Mouse (Mus musculus) limb, embryonic 14.5 days (tissue): ENCODE data around the gene Arpc5. TPM values are rescaled to one million over a fixed set of nuclear protein-coding genes. Genes with fewer than 3 reads are reported as not detected.

Source experiments
- ATAC-seq: fragments of 200-750 bp; cut with Nextera tagmentation; 2 replicates; pipeline ENCODE4 v1.8.0; 2017; ENCODE audit warnings: low read depth, moderate number of reproducible peaks, moderate TSS enrichment; ENCODE audit not compliant: low FRiP score
- DNase-seq: peaks from one replicate; pipeline ENCODE4 v3.0.0-alpha.2; 2015; ENCODE audit warnings: low spot score
- H3K27ac ChIP-seq: fragments of 300-500 bp; sonication (generic); replicated peaks from 2 replicates; pipeline ENCODE4 v1.5.1; 2014; ENCODE audit warnings: low read depth, mild to moderate bottlenecking, low read length, moderate library complexity, mixed read lengths
- H3K27me3 ChIP-seq: fragments of 300-500 bp; sonication (generic); 2 replicates; pipeline ENCODE4 v1.6.1; 2014; ENCODE audit warnings: low read length, mixed read lengths; ENCODE audit not compliant: control insufficient read depth, insufficient read depth
- H3K36me3 ChIP-seq: fragments of 300-500 bp; sonication (generic); 2 replicates; pipeline ENCODE4 v1.6.1; 2014; ENCODE audit warnings: mild to moderate bottlenecking, low read length, moderate library complexity, mixed read lengths; ENCODE audit not compliant: control insufficient read depth, insufficient read depth
- H3K4me1 ChIP-seq: fragments of 300-500 bp; sonication (generic); 2 replicates; pipeline ENCODE4 v1.6.1; 2014; ENCODE audit warnings: antibody characterized with exemption, low read length, mixed read lengths; ENCODE audit not compliant: control insufficient read depth, insufficient read depth
- H3K4me2 ChIP-seq: fragments of 300-500 bp; sonication (generic); replicated peaks from 2 replicates; pipeline ENCODE4 v1.6.1; 2014; ENCODE audit warnings: low read depth, mild to moderate bottlenecking, low read length, moderate library complexity; ENCODE audit not compliant: severe bottlenecking
- H3K4me3 ChIP-seq: fragments of 300-500 bp; sonication (generic); replicated peaks from 2 replicates; pipeline ENCODE4 v1.5.1; 2014; ENCODE audit warnings: low read length
- H3K9ac ChIP-seq: fragments of 300-500 bp; sonication (generic); 2 replicates; pipeline ENCODE4 v1.6.1; 2014; ENCODE audit warnings: mild to moderate bottlenecking, low read depth, low read length, moderate library complexity; ENCODE audit not compliant: severe bottlenecking
- H3K9me3 ChIP-seq: fragments of 300-500 bp; sonication (generic); 2 replicates; pipeline ENCODE4 v1.6.1; 2016; ENCODE audit warnings: low read length; ENCODE audit not compliant: control insufficient read depth
- POLR2A ChIP-seq: fragments of 200-500 bp; IDR thresholded peaks from 2 replicates; pipeline ENCODE4 v1.8.0; 2012; ENCODE audit warnings: inconsistent platforms, mild to moderate bottlenecking, moderate library complexity, borderline replicate concordance; ENCODE audit not compliant: insufficient read depth, insufficient read length; ENCODE audit errors: extremely low read depth
- WGBS: fragments of 180-500 bp; shearing (Covaris S2); extraction: QIAGEN DNeasy Blood & Tissue Kit; methylation state at CpG from one replicate; pipeline ENCODE4 v1.1.7; 2014; 5-methylcytosine and 5-hydroxymethylcytosine counted together
- polyA plus RNA-seq, 2 experiments: library from polyadenylated mRNA; depleted of rRNA in 1 of 2; stranded (reverse) in 1 of 2; unstranded in 1 of 2; fragments of >200 nt; fragmentation: Nextera tagmentation in 1 of 2; extraction: Ambion mirVana in 1 of 2; gene quantifications; 2 replicates each; pipeline versions ENCODE4 v1.2.1 to v1.2.3; 2012 to 2014

The Arpc5 gene
- polyA plus RNA-seq, 2 experiments, result 136 to 263 TPM

DNA sequence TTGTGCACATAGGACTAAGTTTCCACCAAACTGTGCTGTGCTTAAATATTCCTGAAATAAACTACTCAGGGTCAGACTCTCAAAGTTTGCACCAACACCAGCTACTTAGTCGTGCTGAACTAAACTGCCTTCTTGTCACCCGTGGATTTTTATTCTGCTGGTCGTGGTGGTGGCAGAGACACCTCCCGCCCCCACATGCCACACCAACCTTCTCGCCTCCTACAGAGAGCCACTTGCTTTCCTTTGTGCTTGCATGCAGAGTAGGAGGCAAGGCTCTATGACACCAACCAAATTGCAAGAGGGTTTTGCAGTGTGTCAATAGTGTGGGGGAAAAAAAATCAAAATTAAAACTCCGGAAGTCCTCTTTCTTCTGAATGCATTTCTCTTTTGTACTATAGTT lies 53.2 kb downstream of the Arpc5 start:
- TF ChIP-seq POLR2A, result no peak
- Histone ChIP-seq H3K27ac (no peak overlapping the region), H3K27me3 (no peaks in the 10 kb centered on the region), H3K36me3 (no peaks in the 10 kb centered on the region), H3K9me3 (no peaks in the 10 kb centered on the region), H3K4me3 (no peak overlapping the region), H3K4me2 (no peak overlapping the region), H3K4me1 (no peaks in the 10 kb centered on the region), H3K9ac (no peak overlapping the region)
- DNase-seq (no peak), ATAC-seq (no peak)
- WGBS, result 76% methylated on average over 6 of the region's 6 CpGs

DNA sequence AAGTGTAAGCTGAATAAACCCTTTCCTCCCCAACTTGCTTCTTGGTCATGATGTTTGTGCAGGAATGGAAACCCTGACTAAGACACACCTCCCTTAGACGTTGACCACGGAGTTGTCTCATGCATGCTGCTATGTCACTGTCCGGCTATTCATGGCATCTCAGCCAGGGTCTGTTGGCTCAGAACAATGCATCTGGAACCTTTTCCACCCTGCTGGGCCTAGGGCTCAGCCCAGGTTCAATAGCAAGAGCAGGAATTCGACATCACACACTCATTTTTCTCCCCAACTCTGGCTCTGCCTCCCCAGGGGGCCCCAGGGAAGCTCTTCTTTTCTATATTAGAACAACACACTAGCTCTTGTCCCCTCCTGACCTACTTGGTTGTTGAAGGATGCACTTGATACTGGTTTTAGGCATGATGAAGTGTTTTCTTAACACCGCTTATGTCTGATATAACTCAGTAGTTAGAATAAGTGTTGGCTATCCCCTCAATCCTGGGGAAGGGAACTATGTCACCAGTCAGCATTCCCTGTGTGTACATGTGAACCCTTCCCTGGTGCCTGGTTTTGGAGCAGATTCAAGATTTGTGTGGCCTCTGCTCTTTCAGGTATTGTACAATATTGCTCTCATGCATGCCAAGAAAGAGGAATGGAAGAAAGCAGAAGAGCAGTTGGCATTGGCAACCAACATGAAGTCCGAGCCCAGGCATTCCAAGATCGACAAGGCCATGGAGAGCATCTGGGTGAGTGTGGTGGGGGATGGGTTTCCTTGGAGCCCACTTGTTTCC lies 54.8 kb downstream of the Arpc5 start:
- TF ChIP-seq POLR2A, result no peak
- Histone ChIP-seq H3K9ac (no peak overlapping the region), H3K4me1 (no peaks in the 10 kb centered on the region), H3K27me3 (no peaks in the 10 kb centered on the region), H3K36me3 (no peaks in the 10 kb centered on the region), H3K27ac (no peak overlapping the region), H3K9me3 (no peaks in the 10 kb centered on the region), H3K4me2 (no peak overlapping the region), H3K4me3 (no peak overlapping the region)
- ATAC-seq, result no peak
- no peak for DNase-seq
- 79% methylated on average over 7 of the region's 7 CpGs for WGBS

GRCm38 (mm10) chr1:152821746-152822145 lies 55.4 kb downstream of the Arpc5 start:
- 83% methylated on average over 4 of the region's 4 CpGs for WGBS
- no peak overlapping the region for H3K4me3 ChIP-seq
- DNase-seq (no peak), ATAC-seq (no peak)
- H3K27ac ChIP-seq, result no peak overlapping the region
- no peaks in the 10 kb centered on the region for H3K36me3 ChIP-seq
- H3K9ac ChIP-seq, result no peak overlapping the region
- no peak overlapping the region for H3K4me2 ChIP-seq
- H3K4me1 ChIP-seq, result no peaks in the 10 kb centered on the region
- H3K27me3 ChIP-seq, result no peaks in the 10 kb centered on the region
- no peak for TF ChIP-seq POLR2A
- H3K9me3 ChIP-seq, result no peaks in the 10 kb centered on the region

GRCm38 (mm10) chr1:152824206-152824605 lies 57.9 kb downstream of the Arpc5 start:
- no peak overlapping the region for H3K4me2 ChIP-seq
- ATAC-seq (no peak), DNase-seq (no peak)
- no peaks in the 10 kb centered on the region for H3K9me3 ChIP-seq
- no peak for TF ChIP-seq POLR2A
- WGBS, result 71% methylated on average over 9 of the region's 9 CpGs
- no peak overlapping the region for H3K27ac ChIP-seq
- H3K27me3 ChIP-seq, result no peaks in the 10 kb centered on the region
- H3K4me1 ChIP-seq, result no peaks in the 10 kb centered on the region
- no peak overlapping the region for H3K9ac ChIP-seq
- H3K36me3 ChIP-seq, result no peaks in the 10 kb centered on the region
- H3K4me3 ChIP-seq, result no peak overlapping the region

Other genes with a start within 250 kb of the Arpc5 start
- not detected in 2 replicates for gene Apobec4, start 16.0 kb upstream of the Arpc5 start, polyA plus RNA-seq (2012; rRNA removed)
- gene Apobec4, start 16.0 kb upstream of the Arpc5 start, polyA plus RNA-seq (2014; fragmentation: Nextera tagmentation; extraction: Ambion mirVana), result not detected in 2 replicates
- 28.5 and 29.6 TPM in 2 replicates for gene Rgl1, start 191 bp upstream of the Arpc5 start, polyA plus RNA-seq (2012; rRNA removed)
- gene Rgl1, start 191 bp upstream of the Arpc5 start, polyA plus RNA-seq (2014; fragmentation: Nextera tagmentation; extraction: Ambion mirVana), result 40.5 and 46.1 TPM in 2 replicates
- 3.8 and 5.2 TPM in 2 replicates for gene Ncf2, start 33.7 kb downstream of the Arpc5 start, polyA plus RNA-seq (2012; rRNA removed)
- gene Ncf2, start 33.7 kb downstream of the Arpc5 start, polyA plus RNA-seq (2014; fragmentation: Nextera tagmentation; extraction: Ambion mirVana), result 6.0 and 6.8 TPM in 2 replicates
- 37.3 and 42.9 TPM in 2 replicates for gene Smg7, start 136.1 kb downstream of the Arpc5 start, polyA plus RNA-seq (2012; rRNA removed)
- gene Smg7, start 136.1 kb downstream of the Arpc5 start, polyA plus RNA-seq (2014; fragmentation: Nextera tagmentation; extraction: Ambion mirVana), result 30.0 and 33.2 TPM in 2 replicates
- gene Nmnat2, start 188.5 kb downstream of the Arpc5 start, polyA plus RNA-seq (2012; rRNA removed), result 2.0 and 2.3 TPM in 2 replicates
- 1.4 and 1.6 TPM in 2 replicates for gene Nmnat2, start 188.5 kb downstream of the Arpc5 start, polyA plus RNA-seq (2014; fragmentation: Nextera tagmentation; extraction: Ambion mirVana)